Mouse (Mus musculus) MEL (cell line): ENCODE measurements around the gene Appbp2.

ENCODE experiments used
- CHD2 ChIP-seq: IDR thresholded peaks from 2 replicates; pipeline ENCODE4 v1.6.1; 2011; ENCODE audit warnings: low read length, improper control_type of control experiment
- CTCF ChIP-seq, 3 experiments: IDR thresholded peaks in 2 of 3; conservative IDR thresholded peaks in 1 of 3; 2 replicates each; pipeline ENCODE4 v1.5.1; 2011 to 2012; ENCODE audit warnings: low read length in 3 of 3, low read depth in 2 of 3, mild to moderate bottlenecking in 2 of 3, improper control_type of control experiment in 1 of 3, inconsistent platforms in 1 of 3, mixed read lengths in 1 of 3, moderate library complexity in 1 of 3; ENCODE audit not compliant: control insufficient read depth in 1 of 3, insufficient read depth in 1 of 3, poor library complexity in 1 of 3, severe bottlenecking in 1 of 3
- E2F4 ChIP-seq: IDR thresholded peaks from 2 replicates; pipeline ENCODE4 v1.6.1; 2011; ENCODE audit warnings: low read depth, low read length, improper control_type of control experiment, borderline replicate concordance
- ELF1 ChIP-seq: IDR thresholded peaks from 2 replicates; pipeline ENCODE4 v1.6.1; 2014; ENCODE audit warnings: low read depth, mild to moderate bottlenecking, inconsistent platforms, low read length, improper control_type of control experiment, moderate library complexity
- GATA1 ChIP-seq: IDR thresholded peaks from 2 replicates; pipeline ENCODE4 v1.6.1; 2011; ENCODE audit warnings: low read depth, low read length, improper control_type of control experiment
- HCFC1 ChIP-seq: IDR thresholded peaks from 2 replicates; pipeline ENCODE4 v1.6.1; 2012; ENCODE audit warnings: low read depth, mild to moderate bottlenecking, inconsistent platforms, low read length, improper control_type of control experiment, moderate library complexity
- JUND ChIP-seq: IDR thresholded peaks from 2 replicates; pipeline ENCODE4 v1.6.1; 2011; ENCODE audit warnings: low read depth, mild to moderate bottlenecking, improper control_type of control experiment, low read length
- MAX ChIP-seq: IDR thresholded peaks from 2 replicates; pipeline ENCODE4 v1.6.1; 2011; ENCODE audit warnings: low read length, improper control_type of control experiment
- NRF1 ChIP-seq: IDR thresholded peaks from 2 replicates; pipeline ENCODE4 v1.6.1; 2014; ENCODE audit warnings: low read depth, mild to moderate bottlenecking, inconsistent platforms, low read length, improper control_type of control experiment, moderate library complexity; ENCODE audit not compliant: poor library complexity, insufficient read depth, severe bottlenecking
- POLR2A ChIP-seq, 2 experiments: IDR thresholded peaks; 2 replicates each; pipeline ENCODE4 v1.6.1; 2011 to 2012; ENCODE audit warnings: low read length in 2 of 2, mild to moderate bottlenecking in 2 of 2, control low read depth in 1 of 2, improper control_type of control experiment in 1 of 2, low read depth in 1 of 2, moderate library complexity in 1 of 2; ENCODE audit not compliant: control insufficient read depth in 1 of 2, insufficient read depth in 1 of 2, poor library complexity in 1 of 2
- SIN3A ChIP-seq: IDR thresholded peaks from 2 replicates; pipeline ENCODE4 v1.6.1; 2012; ENCODE audit warnings: low read length, improper control_type of control experiment, inconsistent platforms
- TBP ChIP-seq: IDR thresholded peaks from 2 replicates; pipeline ENCODE4 v1.8.0; 2011; ENCODE audit warnings: low read depth, low read length, improper control_type of control experiment
- USF1 ChIP-seq: IDR thresholded peaks from 2 replicates; pipeline ENCODE4 v1.6.1; 2014; ENCODE audit warnings: low read depth, mild to moderate bottlenecking, inconsistent platforms, low read length, improper control_type of control experiment, moderate library complexity
- USF2 ChIP-seq, 2 experiments: IDR thresholded peaks; 2 replicates each; pipeline ENCODE4 v1.6.1; 2011 to 2012; ENCODE audit warnings: improper control_type of control experiment in 2 of 2, low read length in 2 of 2, borderline replicate concordance in 1 of 2, inconsistent platforms in 1 of 2, low read depth in 1 of 2, mild to moderate bottlenecking in 1 of 2; ENCODE audit not compliant: insufficient read depth in 1 of 2

DNA sequence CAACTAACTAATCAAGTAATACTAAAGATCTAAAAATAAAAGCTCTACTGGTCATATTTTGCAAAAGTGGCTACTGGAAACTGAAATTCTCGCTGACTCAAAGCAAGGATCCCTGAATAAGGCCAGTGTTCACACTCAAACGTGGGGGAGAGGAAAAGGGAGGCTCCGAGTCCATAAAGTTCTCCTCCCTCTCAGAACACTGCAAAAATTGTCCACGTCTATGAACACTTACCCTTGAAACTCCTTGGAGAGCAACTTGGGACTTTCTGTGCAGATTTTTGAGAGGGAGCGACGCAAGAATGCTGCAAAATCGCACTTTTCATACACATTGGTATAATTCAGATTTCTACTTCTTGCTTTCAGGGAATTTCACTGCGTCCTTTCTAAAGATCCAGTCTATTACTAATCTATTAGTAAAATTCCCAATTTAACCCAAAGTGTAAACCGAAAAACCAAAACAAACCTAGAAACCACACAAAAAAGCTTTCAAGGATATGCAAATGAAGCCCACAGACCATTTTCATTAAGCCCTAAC lies 1.2 kb downstream of the Appbp2 start:
- TF ChIP-seq MAX (no peak; the same call in 1 of the 2 replicates), ELF1 (no peak), TBP (no peak), CHD2 (no peak), E2F4 (no peak), USF2 (IDR thresholded peaks at IDR 0.05; ENCODE audit: borderline replicate concordance in 1 of 2, insufficient read depth in 1 of 2, low read depth in 1 of 2, low read length in 2 of 2) (no peak), SIN3A (peak; percentile 76), GATA1 (no peak), USF1 (no peak), NRF1 (no peak), POLR2A (IDR thresholded peaks at IDR 0.05; ENCODE audit: control insufficient read depth in 1 of 2, insufficient read depth in 1 of 2, low read depth in 1 of 2, low read length in 2 of 2, poor library complexity in 1 of 2) (no peak), CTCF (IDR thresholded peaks at IDR 0.05 in 2 of 3, conservative IDR thresholded peaks at IDR 0.05 in 1 of 3; ENCODE audit: control insufficient read depth in 1 of 3, insufficient read depth in 1 of 3, low read depth in 2 of 3, low read length in 3 of 3, poor library complexity in 1 of 3, severe bottlenecking in 1 of 3) (no peak), HCFC1 (no peak), JUND (no peak)
